ENCODE assay signal across 7 mouse cellular contexts in the genomic region with DNA sequence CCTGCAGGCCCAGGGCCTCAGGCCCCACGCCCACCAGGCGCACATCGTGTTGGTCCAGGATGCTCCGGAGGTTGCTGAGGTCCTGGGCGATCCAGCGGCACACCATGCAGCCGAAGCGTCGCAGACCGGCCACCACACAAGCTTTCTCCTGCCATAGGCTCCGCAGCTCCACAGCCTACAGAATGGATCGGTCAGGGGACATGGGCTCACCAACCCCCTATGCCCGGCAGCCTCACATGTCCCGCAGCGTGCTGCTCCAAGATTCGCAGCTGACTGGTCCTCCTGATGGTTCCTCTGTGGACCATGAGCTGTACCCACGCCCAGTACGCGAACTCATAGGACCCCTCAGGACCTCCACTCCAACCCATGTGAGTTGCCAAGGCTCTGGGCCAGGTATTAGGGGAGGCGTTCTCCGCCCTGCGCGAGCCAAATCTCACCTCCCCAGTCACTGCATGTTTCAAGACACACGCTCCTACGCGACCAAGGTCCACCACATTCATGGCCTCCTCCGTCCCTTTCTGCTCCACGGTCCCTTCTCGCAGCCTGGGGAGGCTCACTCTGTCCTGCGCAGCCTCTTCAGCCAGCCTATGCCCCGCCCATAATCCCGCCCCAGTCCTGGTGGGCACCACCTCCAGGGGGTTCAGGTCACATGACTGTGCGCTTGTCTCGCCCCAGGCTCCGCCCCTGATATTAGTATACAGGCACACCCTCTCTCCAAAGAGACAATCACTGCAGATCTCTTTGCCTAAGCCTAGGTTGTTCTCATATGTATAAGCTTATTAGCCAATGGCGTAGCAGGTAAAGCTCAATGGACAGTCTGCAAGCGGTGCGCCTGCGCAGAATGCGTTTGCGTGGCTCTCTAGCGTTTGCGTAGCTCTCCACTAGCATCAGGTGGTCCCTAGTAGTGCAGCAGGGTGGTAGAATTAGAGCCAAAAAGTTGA. TPM values are rescaled to one million over a fixed set of nuclear protein-coding genes. Genes with fewer than 3 reads are reported as not detected.
DNase-seq lines count a peak whose midpoint lies in the region; ATAC-seq and TF ChIP-seq lines count a peak whose summit lies in the region.

A gene (minus strand): TSS at position 630 of the 941 bp plus-strand sequence.

- 0 out of 2 replicates have a peak, but pooled peaks cover 3% of the 10 kb centered on the region for H3K9me3 ChIP-seq in embryonic facial prominence, embryonic 10.5 days
- H3K9me3 ChIP-seq in intestine, embryonic 15.5 days, result no peaks in the 10 kb centered on the region
- H3K9me3 ChIP-seq in midbrain, embryonic 10.5 days (replicated peaks), result peaks cover 7% of the 10 kb centered on the region; the same call in 1 of the 2 replicates

- peak; percentile 86 to 89 for DNase-seq in adrenal gland, postnatal 36 days
- peak; percentile 94 for DNase-seq in embryonic facial prominence, embryonic 10.5 days (ENCODE audit: low spot score)
- peak in 1 of 2 experiments; percentile 64 for DNase-seq in gastrocnemius, postnatal 4 days (ENCODE audit: low spot score in 2 of 2)
- DNase-seq in left cerebral cortex, postnatal 36 days (ENCODE audit: low spot score in 2 of 2), result peak; percentile 67 to 71
- peak; percentile 92 for DNase-seq in midbrain, embryonic 10.5 days (ENCODE audit: low spot score)

- peaks cover 40% of the 10 kb centered on the region for H3K4me1 ChIP-seq in embryonic facial prominence, embryonic 10.5 days
- H3K4me1 ChIP-seq in intestine, embryonic 15.5 days (replicated peaks), result peaks cover 18% of the 10 kb centered on the region
- peaks cover 44% of the 10 kb centered on the region for H3K4me1 ChIP-seq in midbrain, embryonic 10.5 days
- peaks cover 21% of the 10 kb centered on the region for H3K4me1 ChIP-seq in small intestine, adult 2 months (ENCODE audit: control insufficient read depth, insufficient read depth, insufficient read length, low read length)

- H3K27ac ChIP-seq in embryonic facial prominence, embryonic 10.5 days (replicated peaks), result peak within 1 kb of the TSS; percentile 81
- peak within 1 kb of the TSS; percentile 23; the same call in 1 of the 2 replicates for H3K27ac ChIP-seq in intestine, embryonic 15.5 days
- peak within 1 kb of the TSS; percentile 84 for H3K27ac ChIP-seq in midbrain, embryonic 10.5 days (replicated peaks)
- H3K27ac ChIP-seq in small intestine, adult 2 months (ENCODE audit: insufficient read depth, low read depth, low read length), result peak within 1 kb of the TSS; percentile 55

- peak; percentile 99 for ATAC-seq in intestine, embryonic 15.5 days

- 3% methylated on average over 43 of the region's 43 CpGs for WGBS in embryonic facial prominence, embryonic 10.5 days
- 3% methylated on average over 43 of the region's 43 CpGs for WGBS in intestine, embryonic 15.5 days
- WGBS in midbrain, embryonic 10.5 days, result 3% methylated on average over 43 of the region's 43 CpGs
- 3% methylated on average over 43 of the region's 43 CpGs for WGBS in small intestine, adult 2 months

- H3K27me3 ChIP-seq in embryonic facial prominence, embryonic 10.5 days (replicated peaks; ENCODE audit: low read depth, poor library complexity, severe bottlenecking), result peaks cover 24% of the 10 kb centered on the region
- H3K27me3 ChIP-seq in intestine, embryonic 15.5 days (replicated peaks), result no peaks in the 10 kb centered on the region
- peaks cover 23% of the 10 kb centered on the region for H3K27me3 ChIP-seq in midbrain, embryonic 10.5 days (ENCODE audit: low read depth, poor library complexity, severe bottlenecking)
- no peaks in the 10 kb centered on the region for H3K27me3 ChIP-seq in small intestine, adult 2 months (ENCODE audit: control insufficient read depth, insufficient read depth, low read length)

- no peaks in the 10 kb centered on the region; the same call in 1 of the 2 replicates for H3K36me3 ChIP-seq in embryonic facial prominence, embryonic 10.5 days (replicated peaks)
- H3K36me3 ChIP-seq in intestine, embryonic 15.5 days, result no peaks in the 10 kb centered on the region
- H3K36me3 ChIP-seq in midbrain, embryonic 10.5 days, result peaks cover 17% of the 10 kb centered on the region; the same call in 1 of the 2 replicates
- peaks cover 17% of the 10 kb centered on the region for H3K36me3 ChIP-seq in small intestine, adult 2 months (ENCODE audit: control insufficient read depth, insufficient read depth, low read length)

- intact Hi-C loops in left cerebral cortex, postnatal 36 days (cut with DNase I), result no loop called here

- TF ChIP-seq POLR2A in small intestine, adult 2 months (IDR thresholded peaks at IDR 0.05; ENCODE audit: low read depth, low read length), result peak; percentile 87

- H3K4me3 ChIP-seq in embryonic facial prominence, embryonic 10.5 days, result peak within 1 kb of the TSS; percentile 69
- peak within 1 kb of the TSS; percentile 50 for H3K4me3 ChIP-seq in intestine, embryonic 15.5 days (replicated peaks)
- H3K4me3 ChIP-seq in midbrain, embryonic 10.5 days, result peak within 1 kb of the TSS; percentile 72
- peak within 1 kb of the TSS; percentile 73 for H3K4me3 ChIP-seq in small intestine, adult 2 months (ENCODE audit: low read depth, low read length)

- no peak for TF ChIP-seq CTCF in small intestine, adult 2 months (IDR thresholded peaks at IDR 0.05; ENCODE audit: extremely low read depth, insufficient read length, insufficient replicate concordance, low read depth, low read length)

- H3K4me2 ChIP-seq in intestine, embryonic 15.5 days (replicated peaks), result peak within 1 kb of the TSS; percentile 90

- H3K9ac ChIP-seq in intestine, embryonic 15.5 days, result peak within 1 kb of the TSS; percentile 62

RNA-seq across cellular contexts. Expression of the gene that starts here (rescaled TPM):
- total RNA-seq in adrenal gland, postnatal 36 days (2021), result 100 to 1,000 TPM in 1 of 2 experiments, 10 to 100 TPM in 1; 42.9 to 150 TPM
- 41.2 and 42.3 TPM in 2 replicates for polyA plus RNA-seq in embryonic facial prominence, embryonic 10.5 days (2016; fragmentation: Nextera tagmentation; extraction: Ambion mirVana)
- 100 to 1,000 TPM; 100 to 112 TPM for total RNA-seq in gastrocnemius, postnatal 4 days (2021)
- polyA plus RNA-seq in intestine, embryonic 15.5 days (2015; fragmentation: Nextera tagmentation; extraction: Ambion mirVana), result 32.0 and 37.2 TPM in 2 replicates
- 10 to 100 TPM; 51.1 to 68.5 TPM for total RNA-seq in left cerebral cortex, postnatal 36 days (2021)
- 45.9 and 46.8 TPM in 2 replicates for polyA plus RNA-seq in midbrain, embryonic 10.5 days (2016; fragmentation: Nextera tagmentation; extraction: Ambion mirVana)
- 78.7 and 197 TPM in 2 replicates for polyA plus RNA-seq in small intestine, adult 2 months (2012; rRNA removed)

Comparison
In these comparisons a context has a peak if more than half of its experiments do, and no peak if none do; other contexts are left out.
1. H3K27ac ChIP-seq: peak in every context shown above with its lines; median percentile 84 in midbrain, embryonic 10.5 days; 81 in embryonic facial prominence, embryonic 10.5 days; 55 in small intestine, adult 2 months; 23 in intestine, embryonic 15.5 days.